Mouse (Mus musculus) left cerebral cortex, adult 8-10 months (tissue): ENCODE results near the gene Capn13. TPM values are rescaled to one million over a fixed set of nuclear protein-coding genes. Genes with fewer than 3 reads are reported as not detected.

Experiments used
- DNase-seq, 2 experiments: peaks; one replicate each; pipeline ENCODE4 v3.0.0; 2022; ENCODE audit warnings: low spot score in 2 of 2
- total RNA-seq, 4 experiments: library from RNA; stranded (reverse); gene quantifications; 2 replicates each; pipeline ENCODE4 v1.2.4; 2022

Gene Capn13
- total RNA-seq, 4 experiments from 2014 or later = not detected

DNA sequence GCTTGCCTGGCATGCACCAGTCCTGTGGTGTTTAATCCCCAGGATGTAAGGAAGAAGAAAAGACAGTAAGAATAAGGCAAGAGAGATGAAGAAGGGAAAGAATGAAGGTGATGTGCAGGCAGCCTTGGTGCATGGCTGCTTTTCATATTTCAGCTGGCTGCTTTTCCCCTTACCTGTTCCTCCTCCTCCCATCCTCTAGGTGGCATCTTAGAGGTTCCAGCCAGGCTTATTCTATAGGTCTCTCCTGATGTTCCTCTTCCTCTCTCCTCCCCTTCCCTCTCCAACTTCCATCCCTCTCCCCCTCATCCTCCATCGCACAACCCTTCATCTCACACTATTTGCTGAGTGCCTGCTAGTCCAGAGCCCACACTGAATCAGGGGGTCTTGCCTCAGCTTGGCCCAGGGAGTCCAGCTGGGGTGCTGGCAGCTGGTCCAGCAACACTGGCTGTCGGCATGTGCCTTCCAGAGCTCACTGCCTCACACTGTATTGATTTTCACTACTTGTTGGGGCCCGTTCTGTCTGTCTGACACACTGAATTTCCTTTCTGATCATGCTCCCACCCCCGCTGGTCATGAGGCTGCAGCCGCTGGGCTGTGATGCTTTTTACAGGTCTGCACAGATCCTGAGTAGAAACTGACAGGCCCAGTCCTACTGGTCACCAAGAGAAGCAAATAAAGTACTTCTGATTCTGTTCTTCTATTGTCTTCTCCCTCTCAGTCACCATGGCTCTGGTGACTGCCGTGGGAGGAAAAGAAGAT lies 56.9 kb downstream of the Capn13 start:
- no peak for DNase-seq

GRCm38 (mm10) chr17:73342673-73343072 lies 58.0 kb downstream of the Capn13 start:
- no peak for DNase-seq

GRCm38 (mm10) chr17:73329071-73329470 lies 71.6 kb downstream of the Capn13 start:
- no peak for DNase-seq

DNA sequence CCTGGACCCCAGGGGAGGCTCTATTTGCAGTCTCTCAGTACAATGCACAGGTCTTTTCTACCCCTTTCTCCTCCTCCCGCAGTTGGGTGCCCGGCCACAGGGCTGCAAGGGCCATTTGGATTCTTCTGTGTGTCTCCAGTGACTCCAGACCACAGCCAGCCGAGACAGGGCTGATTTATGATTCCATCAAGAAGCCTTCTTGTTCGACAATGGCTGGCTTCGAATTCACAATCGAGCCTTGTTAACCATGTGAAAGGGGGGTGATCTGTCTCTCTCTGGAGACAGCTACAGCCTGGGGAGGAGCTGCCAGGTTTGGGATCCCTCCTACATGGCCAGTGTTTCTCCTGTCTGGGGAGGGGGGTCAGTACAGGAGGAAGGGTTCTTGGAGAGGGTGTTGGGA lies 75.4 kb downstream of the Capn13 start:
- no peak for DNase-seq

GRCm38 (mm10) chr17:73324732-73325131 lies 75.9 kb downstream of the Capn13 start:
- DNase-seq = no peak

DNA sequence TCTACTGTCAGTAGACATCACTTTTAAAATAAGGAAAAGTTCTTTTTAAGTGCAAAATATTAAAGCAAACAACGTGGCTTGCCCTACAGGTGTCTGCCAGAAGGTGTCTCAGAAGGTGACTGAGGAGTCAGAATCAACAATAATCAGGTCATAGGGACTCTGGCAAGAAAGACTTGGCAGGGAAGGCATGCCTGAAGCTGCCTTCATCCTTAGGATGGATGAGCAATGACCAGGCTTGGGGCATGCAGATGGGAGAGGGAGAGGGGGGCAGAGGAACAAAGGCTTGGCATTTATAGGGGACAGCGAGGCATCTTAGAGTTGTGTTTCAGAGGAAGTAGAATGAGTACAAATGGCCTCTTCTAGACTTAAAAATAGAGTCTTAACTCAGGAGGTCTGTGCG lies 76.7 kb downstream of the Capn13 start:
- no peak for DNase-seq

DNA sequence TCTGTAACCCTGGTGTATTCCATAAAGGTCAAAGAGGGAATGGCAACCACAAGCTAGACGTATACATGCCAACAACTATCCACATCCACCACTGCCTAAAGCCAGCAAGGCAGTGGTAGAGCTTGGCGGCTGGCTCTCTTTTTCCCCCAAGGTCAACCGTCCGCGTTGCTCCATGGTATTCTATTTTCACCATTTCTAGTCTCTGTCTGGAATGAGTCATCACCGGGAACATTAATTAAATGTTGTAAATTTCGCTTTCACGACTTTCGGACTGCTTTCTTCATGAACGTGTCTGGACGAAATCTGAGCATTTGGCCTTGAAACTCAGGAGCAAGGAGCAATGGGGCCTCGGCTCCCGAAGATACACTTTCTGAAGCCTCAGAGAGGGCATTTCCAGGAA lies 85.9 kb downstream of the Capn13 start:
- DNase-seq = no peak

DNA sequence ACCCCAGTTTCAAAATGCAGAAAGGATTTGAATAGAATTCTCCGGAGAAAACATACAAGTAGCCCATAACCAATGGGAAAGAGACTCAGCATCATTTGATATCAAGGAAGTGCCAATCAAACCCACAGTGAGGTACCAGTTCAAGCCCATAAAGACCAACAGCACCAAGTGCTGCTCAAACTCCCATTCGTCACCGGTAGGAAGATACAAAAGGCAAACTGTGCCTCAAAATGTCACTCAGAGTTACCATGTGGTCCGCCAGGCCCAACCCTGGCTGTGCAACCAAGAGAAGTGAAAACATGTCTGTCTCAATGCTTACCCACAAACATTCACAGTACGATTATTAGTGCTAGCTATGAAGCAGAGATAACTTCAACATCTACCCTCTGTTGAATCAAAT lies 89.2 kb downstream of the Capn13 start:
- no peak for DNase-seq

GRCm38 (mm10) chr17:73308691-73309090 lies 92.0 kb downstream of the Capn13 start:
- DNase-seq = no peak

GRCm38 (mm10) chr17:73306626-73307025 lies 94.0 kb downstream of the Capn13 start:
- DNase-seq = no peak

DNA sequence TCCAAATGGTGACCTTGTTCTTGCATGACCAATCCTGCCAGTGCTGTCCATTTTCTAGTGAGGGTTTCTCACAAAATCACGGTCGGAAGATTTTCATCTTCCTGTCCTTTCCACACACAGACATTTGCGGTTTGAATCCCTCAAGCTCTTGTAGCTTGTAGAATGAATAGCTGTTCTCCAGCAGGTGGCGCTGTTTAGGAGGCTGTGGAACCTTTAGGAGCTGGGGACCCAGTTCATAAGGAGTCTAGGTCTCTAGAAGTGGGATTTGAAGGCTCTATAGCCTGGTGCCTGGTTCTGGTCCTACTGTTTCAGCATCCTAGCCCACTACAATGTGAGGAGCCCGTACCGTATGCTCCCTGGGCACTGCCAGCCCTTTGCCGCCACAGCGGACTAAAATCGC lies 95.0 kb downstream of the Capn13 start:
- no peak for DNase-seq

- no peak for DNase-seq
These were observed 96.4 kb downstream of the Capn13 start for GRCm38 (mm10) chr17:73304086-73304812.

DNA sequence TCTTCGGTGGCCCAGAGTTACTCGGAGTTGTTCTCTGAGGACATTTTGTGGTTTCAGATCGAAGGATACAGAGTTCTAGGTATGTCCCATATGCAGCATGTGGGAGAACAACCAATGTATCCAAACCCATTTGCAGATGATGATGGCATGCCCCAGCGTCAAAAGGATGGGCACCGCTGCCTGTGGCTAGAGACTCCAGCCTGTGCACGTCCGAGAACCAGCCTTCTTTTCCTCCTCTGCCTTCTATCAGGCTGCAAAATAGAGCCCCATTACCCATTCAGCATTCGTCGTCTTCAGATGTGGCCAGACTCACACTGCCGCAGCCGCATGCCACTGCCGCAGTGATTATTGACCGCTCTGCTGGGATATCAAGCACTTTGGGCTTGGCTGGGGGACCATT lies 97.0 kb downstream of the Capn13 start:
- DNase-seq = no peak

DNA sequence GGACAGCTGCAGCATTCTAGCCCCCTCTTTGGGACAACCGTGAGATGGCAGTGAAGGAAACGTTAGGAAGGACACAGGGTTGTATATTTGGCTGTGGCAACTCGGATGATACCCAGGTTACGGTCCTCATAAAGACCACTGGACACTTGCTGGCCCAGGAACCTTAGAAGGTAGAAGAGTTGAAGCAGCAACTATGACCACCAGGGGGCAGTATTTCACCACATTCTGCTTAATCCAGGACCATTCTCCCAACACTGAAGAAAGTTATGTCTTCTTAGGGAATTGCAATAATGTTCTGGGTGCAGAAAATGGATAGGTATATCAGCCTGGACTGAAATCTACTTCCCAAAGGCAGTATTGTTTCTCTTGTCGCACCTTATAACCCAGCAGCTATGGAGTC lies 97.4 kb downstream of the Capn13 start:
- peak; percentile 38 to 39 for DNase-seq

- peak; percentile 32 to 52 for DNase-seq
These were observed 98.6 kb downstream of the Capn13 start for GRCm38 (mm10) chr17:73302104-73302503.

GRCm38 (mm10) chr17:73301258-73302050 lies 99.2 kb downstream of the Capn13 start:
- peak; percentile 24 to 37 for DNase-seq

- no peak for DNase-seq
These were observed 100.4 kb downstream of the Capn13 start for GRCm38 (mm10) chr17:73300147-73300880.

- no peak for DNase-seq
These were observed 101.7 kb downstream of the Capn13 start for GRCm38 (mm10) chr17:73298981-73299380.

DNA sequence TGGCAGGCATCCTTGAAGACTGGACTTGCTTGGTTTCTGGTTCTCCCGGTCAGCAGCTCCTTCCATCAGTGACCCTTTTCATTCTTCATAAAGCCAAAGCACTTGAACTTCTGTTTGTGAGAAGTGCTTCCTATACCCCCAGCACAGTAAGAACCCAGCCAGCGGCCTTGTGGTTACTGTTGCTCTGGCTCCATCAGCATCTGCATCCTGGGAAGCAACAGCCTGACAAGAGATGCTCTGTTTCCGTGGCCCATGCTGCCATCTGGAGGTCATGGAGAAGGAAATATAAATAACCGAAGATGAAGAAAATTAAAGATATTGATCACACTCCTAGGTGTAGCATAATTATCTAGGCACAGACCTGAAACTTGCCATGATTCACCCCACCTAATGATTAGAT lies 103.8 kb downstream of the Capn13 start:
- peak in 1 of 2 experiments; percentile 30 for DNase-seq

DNA sequence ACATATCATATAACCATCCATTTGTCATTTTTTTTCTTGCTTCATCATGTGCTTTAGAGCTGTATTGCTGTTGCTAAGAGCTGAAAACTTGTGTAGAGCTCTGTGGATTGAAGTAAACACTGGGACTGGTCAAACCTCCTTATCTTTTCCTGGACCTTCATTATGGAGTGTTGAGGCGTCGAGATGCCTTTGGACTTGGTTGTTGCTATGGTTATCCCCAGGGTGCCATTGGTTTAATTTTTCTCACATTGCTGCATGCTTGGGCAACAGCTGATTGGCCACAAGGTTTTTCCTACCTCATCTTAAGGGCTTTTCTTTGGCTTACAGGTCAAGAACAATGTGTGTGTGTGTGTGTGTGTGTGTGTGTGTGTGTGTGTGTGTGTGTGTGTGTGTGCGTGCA lies 107.4 kb downstream of the Capn13 start:
- no peak for DNase-seq

- no peak for DNase-seq
These were observed 116.4 kb downstream of the Capn13 start for GRCm38 (mm10) chr17:73284301-73284700.
